Mouse (Mus musculus) NIH3T3 (cell line): ENCODE measurements around the gene Taar3.
A peak's percentile ranks its signal among the peaks of the same experiment; 100 is the strongest.

Experiments used
- DNase-seq: peaks from one replicate; pipeline ENCODE4 v3.0.0-alpha.2; 2012; ENCODE audit warnings: low read depth

Taar3 gene

DNA sequence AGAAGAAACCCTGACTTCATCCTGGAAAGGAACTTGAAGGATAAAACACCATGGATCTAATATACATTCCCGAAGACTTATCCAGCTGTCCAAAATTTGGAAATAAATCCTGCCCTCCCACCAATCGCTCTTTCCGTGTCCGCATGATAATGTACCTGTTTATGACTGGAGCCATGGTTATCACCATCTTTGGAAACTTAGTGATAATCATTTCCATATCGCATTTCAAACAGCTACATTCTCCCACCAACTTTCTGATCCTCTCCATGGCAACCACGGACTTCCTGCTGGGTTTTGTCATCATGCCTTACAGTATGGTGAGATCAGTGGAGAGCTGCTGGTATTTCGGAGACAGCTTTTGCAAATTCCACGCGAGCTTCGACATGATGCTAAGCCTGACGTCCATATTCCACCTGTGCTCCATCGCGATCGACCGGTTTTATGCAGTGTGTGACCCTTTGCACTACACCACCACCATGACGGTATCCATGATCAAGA, at the start of gene Taar3:
Gene Taar3, plus strand, starts transcription at position 51 of the 498 bp plus-strand sequence.
- DNase-seq = no peak

DNA sequence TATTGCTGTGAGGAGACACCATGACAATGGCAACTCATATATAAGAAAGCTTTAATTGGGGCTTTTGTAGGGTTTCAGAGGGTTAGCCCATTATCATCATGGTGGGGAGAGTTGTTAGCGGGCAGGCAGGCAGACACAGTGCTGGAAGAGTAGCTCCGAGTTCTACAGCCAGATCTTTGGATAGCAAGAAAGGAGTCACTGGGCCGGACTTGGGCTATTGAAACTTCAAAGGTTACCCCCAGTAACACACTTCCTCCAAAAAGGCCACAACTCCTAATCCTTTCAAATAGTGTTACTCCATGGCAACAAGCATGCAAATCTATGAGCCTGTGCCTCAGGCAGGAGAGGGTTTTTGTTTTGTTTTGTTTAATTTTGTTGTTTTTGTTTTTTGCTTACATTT, 48.2 kb upstream of the Taar3 start:
- no peak for DNase-seq

DNA sequence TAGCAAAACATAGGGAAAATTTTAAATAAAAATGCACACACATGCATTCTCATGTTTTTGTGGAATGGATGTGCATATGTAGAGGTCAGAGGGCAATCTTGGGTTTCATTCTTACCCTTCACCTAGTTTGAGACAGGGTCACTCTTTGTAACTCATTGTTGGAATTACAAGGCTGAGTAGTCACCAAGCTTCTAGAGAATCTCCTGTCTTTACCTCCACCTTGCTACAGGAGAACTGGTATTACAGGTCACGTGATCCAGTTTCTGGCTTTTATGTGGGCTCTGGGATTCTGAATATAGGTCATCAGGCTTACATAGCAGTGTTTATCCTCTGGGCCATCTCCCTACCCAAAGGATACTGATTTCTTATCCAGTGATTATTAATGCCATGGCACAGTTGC, 43.7 kb upstream of the Taar3 start:
- no peak for DNase-seq

DNA sequence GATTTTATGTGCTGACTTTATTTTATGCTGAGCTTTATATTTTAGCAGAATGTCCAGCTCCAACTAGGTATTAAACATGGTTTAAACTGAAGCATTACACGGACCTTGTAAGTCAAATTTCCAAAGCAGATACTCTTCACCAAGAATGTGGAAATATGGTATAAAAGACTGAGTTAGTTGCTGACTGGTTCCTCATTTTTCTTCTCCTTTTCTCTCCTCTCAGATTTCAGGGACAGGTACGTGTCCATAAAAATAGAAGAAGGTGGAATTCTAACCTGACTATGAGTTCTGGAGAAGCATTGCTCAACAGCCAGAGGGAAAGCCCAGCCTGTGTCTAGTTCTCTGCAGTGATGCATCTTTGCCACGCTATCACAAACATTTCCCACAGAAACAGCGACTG, 29.3 kb upstream of the Taar3 start, which contains the start of gene Taar1:
Gene Taar1, plus strand, starts transcription at position 301 of the 400 bp plus-strand sequence.
- no peak for DNase-seq

DNA sequence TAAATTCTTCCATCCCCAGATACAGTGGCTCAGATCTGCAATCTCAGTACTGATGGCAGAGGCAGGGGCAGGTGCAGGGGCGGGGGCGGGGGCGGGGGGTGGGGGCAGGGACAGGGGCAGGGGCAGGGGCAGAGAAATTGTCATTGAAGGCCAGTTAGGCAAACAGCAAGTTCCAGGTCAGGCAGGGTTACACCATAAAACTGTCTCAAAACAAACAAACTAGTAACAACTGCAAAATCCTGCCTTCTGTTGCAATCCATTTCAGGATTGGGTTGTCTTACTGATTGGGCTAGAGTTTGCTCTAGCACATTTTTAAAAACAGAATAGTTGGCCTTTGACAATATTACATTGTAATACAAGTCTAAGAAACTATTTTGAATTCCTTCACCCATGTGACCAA, 26.9 kb upstream of the Taar3 start:
- no peak for DNase-seq

DNA sequence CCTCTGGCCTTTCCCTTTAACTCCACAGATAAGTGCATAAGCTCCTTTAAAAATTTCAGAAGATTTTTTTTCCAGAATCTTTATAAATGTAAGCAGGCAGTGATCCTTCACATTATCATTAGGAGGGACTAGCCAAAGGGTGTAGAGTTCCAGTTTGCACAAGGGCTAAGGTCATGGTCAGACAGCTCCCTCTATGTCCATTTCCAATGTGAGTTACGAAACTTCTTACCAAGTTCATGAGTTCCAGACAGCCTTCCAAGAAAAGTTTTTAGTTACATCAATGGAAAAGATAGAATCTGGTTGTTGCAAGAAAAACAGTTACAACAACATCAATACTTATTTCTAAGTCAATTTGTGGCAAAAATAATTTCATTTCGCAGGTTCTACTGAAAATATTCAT, 25.4 kb upstream of the Taar3 start:
- no peak for DNase-seq

DNA sequence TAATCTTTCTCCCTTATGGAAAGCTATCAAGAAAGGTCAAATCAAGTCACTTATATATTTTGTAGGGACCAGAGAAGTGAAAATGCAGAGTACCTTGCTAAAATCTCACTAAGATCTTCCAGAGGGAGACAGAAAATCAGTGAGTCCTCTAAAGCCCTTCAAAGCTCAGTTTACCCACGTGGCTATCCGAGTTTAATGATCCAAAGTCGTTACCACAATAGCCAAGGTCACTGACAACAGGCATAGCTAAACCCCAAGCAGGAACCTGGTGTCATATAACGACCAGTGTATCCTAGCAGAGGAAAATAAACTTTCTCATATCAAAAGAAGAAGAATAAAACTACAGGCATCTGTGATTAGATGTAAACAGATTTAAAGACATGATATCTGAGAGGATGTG, 11.7 kb upstream of the Taar3 start:
- DNase-seq = no peak

DNA sequence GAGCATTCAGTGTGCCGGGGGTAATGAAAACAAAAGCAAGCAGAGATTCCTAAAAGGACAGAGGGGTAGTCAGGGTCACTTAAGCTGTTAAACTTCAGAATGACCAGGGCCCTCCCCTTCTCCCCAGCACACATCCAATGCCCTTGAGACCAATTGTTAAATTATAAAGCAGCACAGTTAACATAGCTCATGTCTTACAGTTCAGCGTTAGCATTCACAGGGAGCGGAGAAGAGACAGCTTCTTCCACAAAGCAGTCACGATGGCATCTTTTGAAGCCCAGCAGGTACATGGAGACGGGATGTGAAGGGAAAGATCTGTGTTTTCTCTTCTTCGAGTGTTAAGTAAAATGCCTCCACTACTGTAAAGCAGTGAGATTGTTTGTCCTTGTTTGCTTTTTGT, 11.0 kb upstream of the Taar3 start, which contains the start of gene Taar2:
Gene Taar2, plus strand, starts transcription at position 261 of the 400 bp plus-strand sequence.
- no peak for DNase-seq

DNA sequence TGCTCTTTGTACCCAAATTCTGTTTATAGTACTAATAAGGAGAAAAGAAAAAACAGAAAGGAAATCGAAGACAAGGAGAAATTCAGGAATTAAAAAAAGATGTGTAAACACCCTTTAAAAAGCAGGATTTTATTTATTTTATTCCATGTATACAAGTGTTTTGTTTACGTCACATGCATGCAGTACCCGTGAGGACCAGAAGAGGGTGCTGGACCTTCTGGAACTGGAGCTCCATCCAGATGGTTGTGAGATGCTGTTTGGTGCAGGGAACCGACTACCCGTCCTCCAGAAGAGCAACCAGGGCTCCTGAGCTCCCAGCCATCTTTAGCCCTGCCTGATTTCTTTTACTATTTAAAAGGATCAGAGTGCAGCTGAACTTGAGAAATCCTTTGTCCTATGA, 6.9 kb upstream of the Taar3 start:
- DNase-seq = peak; percentile 28

DNA sequence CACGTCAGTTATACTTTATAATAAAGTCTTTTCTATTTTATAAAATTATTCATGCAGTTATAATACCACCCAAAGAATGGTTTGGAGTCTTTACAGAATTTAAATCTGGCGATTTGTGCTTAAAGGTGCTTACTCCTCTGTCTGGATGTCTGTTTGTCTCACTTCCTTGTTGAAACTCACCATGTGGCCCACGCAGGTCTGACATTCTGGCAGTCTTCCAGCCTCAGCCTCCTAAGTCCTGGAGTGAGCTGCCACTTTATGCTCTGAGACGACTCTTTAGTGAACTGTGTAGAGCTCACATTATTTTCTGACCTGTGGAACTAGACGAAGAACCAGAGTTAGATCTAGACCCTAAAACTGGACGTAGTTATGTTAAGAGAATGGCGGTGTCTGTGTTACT, 1.3 kb upstream of the Taar3 start:
- no peak for DNase-seq

DNA sequence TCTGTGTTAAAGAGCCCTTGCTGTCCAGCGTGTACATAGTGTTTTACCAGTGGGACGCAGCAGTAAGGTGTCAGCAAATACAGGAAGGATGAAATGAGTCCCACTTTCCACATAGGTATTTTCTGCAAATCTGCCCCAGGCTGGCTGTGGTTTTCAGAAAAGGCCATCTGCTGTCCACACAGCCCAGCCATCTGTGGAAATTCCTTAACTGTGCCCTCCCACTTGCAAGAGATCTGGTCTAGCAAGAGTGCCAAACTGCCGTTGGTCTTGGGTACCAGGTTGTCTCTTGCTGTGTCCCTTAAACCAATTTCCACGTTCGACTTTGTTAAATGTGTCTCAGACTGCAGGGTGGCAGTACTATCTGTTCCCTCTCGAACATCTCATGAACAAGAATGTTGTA, 2.4 kb downstream of the Taar3 start:
- no peak for DNase-seq

DNA sequence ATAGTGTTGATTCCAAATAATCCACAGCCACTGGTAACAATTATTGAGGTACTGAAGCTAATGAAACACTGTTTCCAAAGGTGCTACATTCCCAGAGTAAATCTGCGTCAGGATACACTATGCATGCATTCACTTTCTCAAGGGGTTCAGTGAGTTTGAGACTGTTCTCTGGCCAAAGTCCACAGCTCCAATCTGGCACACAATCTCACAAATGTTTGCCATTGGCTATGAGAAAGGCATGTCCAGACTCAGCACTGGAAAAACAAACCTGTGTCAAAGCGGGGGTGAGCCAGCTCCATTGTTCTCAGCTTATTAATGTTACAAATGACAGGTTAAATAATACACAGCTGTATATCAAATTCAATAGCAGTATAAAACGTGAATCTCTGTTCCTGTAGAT, 9.7 kb downstream of the Taar3 start:
- no peak for DNase-seq

DNA sequence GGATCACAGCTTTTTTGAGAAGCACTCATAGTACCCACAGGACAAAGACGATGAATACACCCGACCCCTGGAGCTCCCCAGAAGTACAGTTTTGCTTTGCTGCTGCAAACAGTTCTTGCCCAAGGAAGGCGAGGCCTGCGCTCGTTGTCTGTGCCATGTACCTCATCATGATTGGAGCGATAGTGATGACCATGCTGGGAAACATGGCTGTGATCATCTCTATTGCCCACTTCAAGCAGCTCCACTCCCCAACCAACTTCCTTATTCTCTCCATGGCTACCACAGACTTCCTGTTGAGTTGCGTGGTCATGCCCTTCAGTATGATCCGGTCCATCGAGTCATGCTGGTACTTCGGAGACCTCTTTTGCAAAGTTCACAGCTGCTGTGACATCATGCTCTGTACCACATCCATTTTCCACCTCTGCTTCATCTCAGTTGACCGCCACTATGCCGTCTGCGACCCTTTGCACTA, 11.1 kb downstream of the Taar3 start, which contains the start of gene Taar4:
Gene Taar4, plus strand, starts transcription at position 51 of the 472 bp plus-strand sequence.
- DNase-seq = no peak

DNA sequence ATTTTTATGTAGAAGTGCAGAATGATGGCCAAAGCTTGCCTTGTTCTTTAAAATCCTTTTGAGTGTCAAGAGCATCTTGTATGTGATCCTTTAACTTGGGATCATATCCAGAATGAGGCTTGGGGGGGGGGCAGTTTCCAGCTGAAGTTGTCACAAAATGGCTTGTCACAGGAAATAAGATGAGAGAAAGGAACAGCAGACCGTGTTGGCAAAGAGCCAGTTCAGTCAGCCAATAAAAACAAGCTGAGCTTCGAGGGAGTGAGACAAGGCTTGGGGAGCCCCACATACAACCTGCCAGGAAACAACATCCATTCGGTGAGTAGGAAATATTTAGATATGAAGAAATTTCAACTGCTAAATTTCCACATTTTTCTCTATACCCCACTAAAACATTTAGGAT, 14.1 kb downstream of the Taar3 start:
- DNase-seq = no peak

DNA sequence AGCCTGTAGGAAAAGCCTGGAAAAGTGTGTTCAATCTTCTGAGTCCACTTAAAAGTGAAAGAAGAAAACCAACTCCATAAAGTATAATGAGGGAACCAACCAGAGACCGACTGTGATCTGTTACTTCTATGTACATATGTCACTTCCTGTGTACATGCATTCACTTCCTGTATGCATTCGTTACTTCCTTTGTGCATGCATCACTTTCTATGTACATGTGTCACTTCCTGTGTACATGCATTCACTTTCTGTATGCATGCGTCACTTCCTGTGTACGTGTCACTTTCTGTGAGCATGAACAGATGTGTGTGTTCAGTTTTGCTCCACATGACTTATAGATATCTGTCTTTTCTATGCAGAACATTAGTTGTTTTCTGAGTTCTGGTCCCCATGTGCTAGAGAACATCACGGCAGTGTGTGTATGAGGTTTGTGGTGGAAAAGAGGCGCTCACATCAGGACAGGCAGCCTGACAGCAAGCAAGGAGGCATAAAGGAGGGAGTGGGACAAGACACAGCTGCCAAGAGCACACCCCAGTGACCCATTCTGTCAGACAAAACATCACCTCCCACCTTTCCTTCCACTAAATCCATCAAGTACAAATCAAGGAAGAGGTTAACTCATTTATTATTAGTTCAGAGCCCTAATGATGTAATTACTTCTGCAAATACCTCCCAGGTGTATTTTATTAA, 15.7 kb downstream of the Taar3 start:
- no peak for DNase-seq

DNA sequence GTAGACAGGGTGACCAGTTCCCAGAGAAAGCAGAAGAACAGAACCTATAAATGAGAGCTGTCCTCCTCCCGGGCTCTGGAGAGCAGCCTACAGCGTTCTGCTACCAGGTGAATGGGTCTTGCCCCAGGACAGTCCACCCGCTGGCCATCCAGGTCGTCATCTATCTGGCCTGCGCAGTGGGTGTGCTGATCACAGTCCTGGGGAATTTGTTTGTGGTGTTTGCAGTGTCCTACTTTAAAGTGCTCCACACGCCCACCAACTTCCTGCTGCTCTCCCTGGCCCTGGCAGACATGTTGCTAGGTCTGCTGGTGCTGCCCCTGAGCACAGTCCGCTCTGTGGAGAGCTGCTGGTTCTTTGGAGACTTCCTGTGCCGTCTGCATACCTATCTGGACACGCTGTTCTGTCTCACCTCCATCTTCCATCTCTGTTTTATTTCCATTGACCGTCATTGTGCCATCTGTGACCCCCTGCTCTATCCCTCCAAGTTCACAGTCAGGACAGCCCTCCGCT, 21.4 kb downstream of the Taar3 start, which contains the start of gene Taar5:
Gene Taar5, plus strand, starts transcription at position 51 of the 510 bp plus-strand sequence.
- no peak for DNase-seq

DNA sequence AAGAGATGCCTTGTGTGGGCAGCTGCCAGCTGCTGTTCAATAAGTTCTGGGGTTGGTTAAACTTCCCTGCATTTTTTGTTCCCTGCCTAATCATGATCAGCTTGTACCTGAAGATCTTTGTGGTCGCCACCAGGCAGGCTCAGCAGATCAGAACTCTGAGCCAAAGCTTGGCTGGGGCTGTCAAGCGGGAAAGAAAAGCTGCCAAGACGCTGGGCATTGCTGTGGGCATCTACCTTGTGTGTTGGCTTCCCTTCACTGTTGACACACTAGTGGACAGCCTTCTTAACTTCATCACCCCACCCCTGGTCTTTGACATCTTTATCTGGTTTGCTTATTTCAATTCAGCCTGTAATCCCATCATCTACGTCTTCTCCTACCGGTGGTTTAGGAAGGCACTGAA, 21.9 kb downstream of the Taar3 start:
- DNase-seq = no peak

DNA sequence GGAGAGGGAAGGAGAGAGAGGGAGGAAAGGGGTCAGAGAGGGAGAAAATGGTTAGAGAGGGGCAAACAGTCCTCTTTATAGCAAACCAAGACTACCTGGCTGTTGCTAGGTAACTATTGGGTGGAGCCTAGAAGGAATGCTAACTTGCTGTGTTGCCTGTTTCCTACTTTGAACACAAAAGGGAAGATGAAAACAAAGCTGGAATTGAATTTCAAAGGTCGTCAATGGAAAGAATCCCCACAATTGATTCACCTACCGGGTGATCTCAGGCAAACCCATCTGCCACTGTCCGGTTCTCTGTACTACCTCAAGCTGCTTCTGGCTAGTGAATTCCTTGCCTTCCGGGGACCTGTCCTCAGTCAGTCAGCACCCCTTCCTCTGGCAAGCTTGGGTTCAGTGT, 28.6 kb downstream of the Taar3 start:
- no peak for DNase-seq

DNA sequence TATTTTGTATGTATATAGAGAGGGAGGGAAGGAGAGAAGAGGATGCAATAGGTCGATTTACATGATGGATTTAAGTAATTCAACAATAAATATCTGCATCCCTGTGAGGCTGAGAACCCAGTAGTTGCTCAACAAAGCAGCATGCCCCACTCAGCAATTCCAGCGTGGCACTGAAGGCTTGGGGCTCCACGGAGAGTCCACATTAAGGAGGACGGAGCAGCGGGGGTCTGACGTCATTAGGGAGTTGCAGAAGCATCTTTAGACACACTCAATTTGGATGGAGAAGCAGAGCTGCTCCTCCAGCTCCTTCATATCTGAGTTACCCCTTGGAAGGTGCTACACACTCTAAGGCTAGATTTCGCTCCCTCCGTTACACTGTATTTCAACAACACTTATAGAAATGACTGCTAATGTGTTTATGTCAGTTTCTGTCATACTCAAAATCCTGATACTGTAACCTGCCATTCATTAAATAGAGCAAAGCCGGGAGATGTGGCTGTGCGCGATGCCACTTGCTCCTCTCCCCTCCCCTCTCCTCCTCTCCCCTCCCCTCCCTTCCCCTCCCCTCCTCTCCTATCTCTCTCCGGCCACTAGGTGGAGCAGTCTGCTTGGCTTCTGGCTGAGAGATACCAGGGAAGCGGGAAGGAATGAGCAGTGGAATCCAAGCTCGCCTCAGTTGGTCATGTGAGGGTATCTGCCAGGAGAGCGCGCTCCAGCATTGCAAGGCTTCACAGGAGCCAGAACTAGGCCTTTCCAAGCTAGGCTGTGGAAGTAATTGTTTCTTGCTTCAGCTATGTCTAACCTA, 29.7 kb downstream of the Taar3 start:
- peak; percentile 66 for DNase-seq

DNA sequence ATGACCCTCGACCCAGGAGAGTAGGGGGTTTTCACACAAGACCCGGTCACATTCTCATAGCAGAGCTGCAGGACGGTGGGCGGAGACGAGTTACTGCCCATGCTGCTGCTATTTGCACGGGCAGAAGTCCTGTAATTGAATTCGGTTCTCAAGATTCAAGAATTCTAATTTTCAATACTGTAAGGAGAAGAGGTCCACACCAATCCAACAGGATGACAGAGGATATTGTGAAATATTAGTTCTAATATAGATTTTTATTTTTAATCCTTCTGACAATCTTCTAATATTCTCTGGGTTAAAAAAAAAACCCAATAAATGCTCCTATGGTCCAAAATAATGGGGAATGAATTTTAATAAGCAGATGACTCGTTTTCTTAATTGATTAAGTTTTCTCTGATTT, 36.2 kb downstream of the Taar3 start, which contains the start of gene Taar6:
Gene Taar6, minus strand, starts transcription at position 101 of the 400 bp plus-strand sequence.
- no peak for DNase-seq

DNA sequence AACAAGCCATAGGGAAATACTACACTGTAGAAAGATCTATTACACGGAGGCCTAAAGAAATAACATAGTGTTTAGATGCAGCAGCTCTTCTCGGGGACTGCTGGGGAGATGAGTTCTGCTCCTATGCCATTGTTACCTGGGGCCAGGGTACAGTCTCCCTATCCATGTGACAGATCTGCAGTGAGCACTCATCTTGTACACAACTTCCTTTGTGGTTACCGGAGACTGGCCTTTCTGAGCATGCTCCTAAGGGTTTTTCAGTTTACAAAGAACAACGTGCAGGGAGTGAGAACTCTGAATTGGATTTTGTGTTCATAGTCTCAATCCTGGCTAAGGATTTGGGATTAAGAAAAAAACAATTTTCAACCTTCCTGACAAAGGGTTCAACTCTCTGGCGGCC, 37.1 kb downstream of the Taar3 start:
- no peak for DNase-seq

DNA sequence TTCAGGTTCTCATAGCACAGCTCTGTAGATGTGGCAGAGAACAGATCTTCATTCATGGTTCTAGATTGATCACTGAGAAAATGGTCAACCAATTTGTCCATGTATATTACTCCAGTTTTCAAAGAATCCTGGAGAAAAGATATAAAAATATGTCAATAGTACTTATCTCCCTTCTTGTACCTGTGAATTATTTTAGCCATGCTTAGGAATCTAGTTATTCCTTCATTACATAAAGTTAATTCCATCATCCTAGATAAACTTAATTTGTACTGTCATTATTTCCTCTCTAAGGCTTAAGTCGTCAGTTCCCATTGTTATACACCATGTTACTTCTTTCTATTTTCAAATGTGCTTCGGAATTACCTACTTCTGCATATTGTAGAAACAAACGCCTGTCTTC, 44.0 kb downstream of the Taar3 start, which contains the start of gene Taar7a:
Gene Taar7a, minus strand, starts transcription at position 101 of the 400 bp plus-strand sequence.
- DNase-seq = no peak

DNA sequence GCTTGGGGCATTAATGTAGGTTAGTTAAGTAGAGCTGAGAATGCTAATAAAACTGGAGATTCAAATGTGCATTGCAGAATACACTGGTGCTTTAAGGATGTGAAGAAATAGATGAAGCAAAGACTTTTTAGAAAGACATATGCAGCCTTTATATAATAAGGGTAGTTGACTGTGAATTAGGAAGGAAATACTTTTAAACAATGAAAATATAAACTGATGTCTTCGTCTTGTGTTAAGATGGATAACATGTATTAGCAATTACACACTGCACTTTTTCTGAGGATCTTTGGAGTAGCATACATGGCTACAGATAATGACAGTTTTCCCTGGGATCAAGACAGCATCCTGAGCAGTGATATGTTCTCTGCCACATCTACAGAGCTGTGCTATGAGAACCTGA, 50.3 kb downstream of the Taar3 start, which contains the start of gene Taar7b:
Gene Taar7b, plus strand, starts transcription at position 301 of the 400 bp plus-strand sequence.
- DNase-seq = no peak
